Mouse (Mus musculus): ENCODE data around the gene Thrb. TPM values are rescaled to one million over a fixed set of nuclear protein-coding genes. Genes with fewer than 3 reads are reported as not detected.

The Thrb gene
- polyA plus RNA-seq, 1 experiment from 2014 or later, result 0.77 TPM

GRCm38 (mm10) chr14:17675214-17675613, 15.2 kb downstream of the Thrb start:
- H3K27me3 ChIP-seq (ENCODE audit: insufficient read depth, poor library complexity, severe bottlenecking), result no peaks in the 10 kb centered on the region
- no peaks in the 10 kb centered on the region for H3K4me1 ChIP-seq (replicated peaks)
- no peak overlapping the region for H3K4me3 ChIP-seq
- H3K9me3 ChIP-seq, result no peaks in the 10 kb centered on the region
- DNase-seq (ENCODE audit: low spot score), result no peak
- 89% methylated on average over 3 of the region's 3 CpGs for WGBS
- H3K36me3 ChIP-seq, result no peaks in the 10 kb centered on the region
- H3K27ac ChIP-seq, result no peak overlapping the region

- Histone ChIP-seq H3K36me3 (no peaks in the 10 kb centered on the region), H3K27ac (no peak overlapping the region), H3K27me3 (ENCODE audit: insufficient read depth, poor library complexity, severe bottlenecking) (no peaks in the 10 kb centered on the region), H3K4me1 (replicated peaks) (no peaks in the 10 kb centered on the region), H3K9me3 (no peaks in the 10 kb centered on the region), H3K4me3 (no peak overlapping the region)
- no peak for DNase-seq (ENCODE audit: low spot score)
These were observed 21.4 kb downstream of the Thrb start for GRCm38 (mm10) chr14:17681479-17681878.

GRCm38 (mm10) chr14:17684881-17685280, 24.8 kb downstream of the Thrb start:
- Histone ChIP-seq H3K36me3 (no peaks in the 10 kb centered on the region), H3K27me3 (ENCODE audit: insufficient read depth, poor library complexity, severe bottlenecking) (no peaks in the 10 kb centered on the region), H3K27ac (no peak overlapping the region), H3K4me3 (no peak overlapping the region), H3K9me3 (no peaks in the 10 kb centered on the region), H3K4me1 (replicated peaks) (no peaks in the 10 kb centered on the region)
- WGBS, result 69% methylated on average over 1 of the region's 1 CpGs
- no peak for DNase-seq (ENCODE audit: low spot score)

DNA sequence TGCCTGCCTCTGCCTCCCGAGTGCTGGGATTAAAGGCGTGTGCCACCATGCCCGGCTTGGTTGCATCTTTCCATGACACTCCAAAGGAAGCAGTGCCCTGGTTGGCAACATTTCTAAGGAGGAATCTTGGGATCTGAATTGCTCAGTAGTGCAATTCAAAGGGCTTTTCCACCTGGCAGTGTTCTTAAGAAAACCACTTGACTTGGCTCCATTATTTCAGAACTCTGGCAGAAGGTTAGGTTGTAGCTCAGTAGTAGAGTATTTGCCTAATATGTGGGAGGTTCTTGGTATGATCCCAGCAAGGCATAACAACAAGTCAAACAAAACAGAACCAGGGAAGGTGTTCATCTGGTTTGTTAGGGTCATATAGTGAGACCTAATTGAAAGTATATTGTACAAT, 25.4 kb downstream of the Thrb start:
- H3K27me3 ChIP-seq (ENCODE audit: insufficient read depth, poor library complexity, severe bottlenecking), result no peaks in the 10 kb centered on the region
- H3K4me3 ChIP-seq, result no peak overlapping the region
- no peak overlapping the region for H3K27ac ChIP-seq
- H3K4me1 ChIP-seq (replicated peaks), result no peaks in the 10 kb centered on the region
- DNase-seq (ENCODE audit: low spot score), result no peak
- WGBS, result 96% methylated on average over 3 of the region's 3 CpGs
- H3K36me3 ChIP-seq, result no peaks in the 10 kb centered on the region
- no peaks in the 10 kb centered on the region for H3K9me3 ChIP-seq

- 85% methylated on average over 3 of the region's 3 CpGs for WGBS
- no peak for DNase-seq (ENCODE audit: low spot score)
- Histone ChIP-seq H3K36me3 (no peaks in the 10 kb centered on the region), H3K9me3 (no peaks in the 10 kb centered on the region), H3K4me1 (replicated peaks) (no peaks in the 10 kb centered on the region), H3K27me3 (ENCODE audit: insufficient read depth, poor library complexity, severe bottlenecking) (no peaks in the 10 kb centered on the region), H3K4me3 (no peak overlapping the region), H3K27ac (no peak overlapping the region)
These were observed 26.9 kb downstream of the Thrb start for GRCm38 (mm10) chr14:17686939-17687338.

DNA sequence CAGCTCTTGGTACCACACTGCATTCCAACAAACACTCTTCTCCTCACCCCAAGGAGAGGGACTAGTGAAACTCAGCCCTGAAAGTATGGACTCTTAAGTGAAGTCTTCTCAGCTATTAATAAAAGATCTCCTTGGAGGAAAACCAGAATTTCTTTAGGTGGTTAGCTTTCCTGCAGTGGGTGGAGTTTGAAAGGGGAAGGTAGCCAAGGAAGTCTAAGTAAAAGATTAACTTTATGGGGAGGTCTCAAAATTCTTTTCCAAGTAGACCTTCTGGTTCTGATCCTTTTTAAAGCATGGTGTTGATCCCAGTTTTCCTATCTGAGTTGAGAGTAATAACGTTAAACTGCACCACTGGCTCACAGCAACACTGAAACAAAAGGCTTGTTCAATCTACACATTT, 31.2 kb downstream of the Thrb start:
- WGBS, result 79% methylated on average over 1 of the region's 1 CpGs

GRCm38 (mm10) chr14:17695526-17695925, 35.5 kb downstream of the Thrb start:
- H3K4me1 ChIP-seq (replicated peaks), result no peaks in the 10 kb centered on the region
- DNase-seq (ENCODE audit: low spot score), result no peak
- H3K4me3 ChIP-seq, result no peak overlapping the region
- H3K27ac ChIP-seq, result no peak overlapping the region
- H3K9me3 ChIP-seq, result no peaks in the 10 kb centered on the region
- no peaks in the 10 kb centered on the region for H3K36me3 ChIP-seq
- H3K27me3 ChIP-seq (ENCODE audit: insufficient read depth, poor library complexity, severe bottlenecking), result no peaks in the 10 kb centered on the region
- WGBS, result 85% methylated on average over 4 of the region's 4 CpGs

More for the DNA sequence above, 31.2 kb downstream of the Thrb start:
- no peaks in the 10 kb centered on the region for H3K4me1 ChIP-seq (replicated peaks)
- H3K27ac ChIP-seq, result no peak overlapping the region
- no peak overlapping the region for H3K4me3 ChIP-seq
- no peaks in the 10 kb centered on the region for H3K36me3 ChIP-seq
- DNase-seq (ENCODE audit: low spot score), result no peak
- H3K9me3 ChIP-seq, result no peaks in the 10 kb centered on the region
- no peaks in the 10 kb centered on the region for H3K27me3 ChIP-seq (ENCODE audit: insufficient read depth, poor library complexity, severe bottlenecking)

GRCm38 (mm10) chr14:17697920-17698632, 38.0 kb downstream of the Thrb start:
- 92% methylated on average over 9 of the region's 9 CpGs for WGBS
- H3K9me3 ChIP-seq, result no peaks in the 10 kb centered on the region
- H3K27me3 ChIP-seq (ENCODE audit: insufficient read depth, poor library complexity, severe bottlenecking), result no peaks in the 10 kb centered on the region
- H3K36me3 ChIP-seq, result no peaks in the 10 kb centered on the region
- H3K4me1 ChIP-seq (replicated peaks), result no peaks in the 10 kb centered on the region
- DNase-seq (ENCODE audit: low spot score), result no peak
- H3K4me3 ChIP-seq, result no peak overlapping the region
- no peak overlapping the region for H3K27ac ChIP-seq

DNA sequence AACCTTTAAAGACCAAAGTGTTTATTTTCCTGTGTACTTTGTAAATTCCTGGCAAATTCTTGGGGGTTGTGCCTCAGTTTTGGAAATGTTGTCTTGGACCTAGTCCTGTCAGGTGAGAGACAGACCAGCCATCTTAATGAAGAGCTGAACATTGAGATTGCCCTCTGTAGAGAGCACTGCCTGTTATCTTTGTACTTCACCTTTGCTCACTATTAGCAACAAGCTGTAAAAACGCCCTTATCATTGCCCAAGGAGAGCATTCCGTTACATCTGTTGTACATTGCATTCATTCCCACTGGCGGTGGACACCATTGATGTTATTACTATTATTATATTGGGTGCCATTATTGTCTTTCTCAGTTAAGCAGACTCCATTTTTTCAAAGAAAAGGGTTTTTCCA, 40.2 kb downstream of the Thrb start:
- Histone ChIP-seq H3K4me1 (replicated peaks) (no peaks in the 10 kb centered on the region), H3K27me3 (ENCODE audit: insufficient read depth, poor library complexity, severe bottlenecking) (no peaks in the 10 kb centered on the region), H3K27ac (no peak overlapping the region), H3K9me3 (no peaks in the 10 kb centered on the region), H3K36me3 (no peaks in the 10 kb centered on the region), H3K4me3 (no peak overlapping the region)
- DNase-seq (ENCODE audit: low spot score), result no peak
- 86% methylated on average over 3 of the region's 3 CpGs for WGBS

- WGBS, result 87% methylated on average over 7 of the region's 7 CpGs
- DNase-seq (ENCODE audit: low spot score), result no peak
- no peak overlapping the region for H3K27ac ChIP-seq
- H3K27me3 ChIP-seq (ENCODE audit: insufficient read depth, poor library complexity, severe bottlenecking), result no peaks in the 10 kb centered on the region
- no peaks in the 10 kb centered on the region for H3K36me3 ChIP-seq
- H3K9me3 ChIP-seq, result 0 out of 2 replicates have a peak, but pooled peaks cover 5% of the 10 kb centered on the region
- H3K4me3 ChIP-seq, result no peak overlapping the region
- H3K4me1 ChIP-seq (replicated peaks), result no peaks in the 10 kb centered on the region
These were observed 53.3 kb downstream of the Thrb start for GRCm38 (mm10) chr14:17713297-17713904.

GRCm38 (mm10) chr14:17719494-17719893, 59.4 kb downstream of the Thrb start:
- Histone ChIP-seq H3K27me3 (ENCODE audit: insufficient read depth, poor library complexity, severe bottlenecking) (no peaks in the 10 kb centered on the region), H3K27ac (no peak overlapping the region), H3K36me3 (no peaks in the 10 kb centered on the region), H3K9me3 (no peaks in the 10 kb centered on the region), H3K4me3 (no peak overlapping the region), H3K4me1 (replicated peaks) (peaks cover 5% of the 10 kb centered on the region)
- 86% methylated on average over 2 of the region's 2 CpGs for WGBS
- DNase-seq (ENCODE audit: low spot score), result no peak

DNA sequence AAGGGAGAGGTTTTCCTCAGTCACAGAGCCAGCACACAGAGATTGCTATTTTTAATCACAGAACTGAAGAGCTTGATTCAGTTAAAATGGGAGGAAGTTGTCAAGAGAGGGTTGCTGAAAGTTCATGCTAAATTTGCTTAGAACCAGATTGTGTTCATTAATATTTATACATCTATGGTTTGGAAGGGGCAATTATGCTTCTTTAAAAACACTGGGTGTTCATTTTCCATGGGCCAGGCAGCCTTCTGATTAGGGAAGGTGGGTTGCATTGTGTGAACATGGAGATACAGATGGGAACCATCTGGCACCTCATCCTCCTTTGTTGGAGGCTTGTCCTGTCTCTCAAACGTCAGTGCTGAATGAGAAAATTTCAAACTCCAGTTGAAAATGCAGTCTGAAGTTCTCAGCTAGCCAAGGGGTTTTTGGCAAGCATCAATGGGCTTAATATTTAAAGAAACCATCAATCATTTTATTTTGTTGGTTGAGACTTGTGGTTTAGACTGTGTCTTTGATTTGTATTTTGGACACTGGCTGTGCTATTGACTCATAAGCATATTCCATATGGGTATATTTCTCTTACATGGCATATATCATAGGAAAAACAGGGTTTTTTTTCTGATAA, 62.9 kb downstream of the Thrb start:
- 45% methylated on average over 1 of the region's 1 CpGs for WGBS
- H3K4me3 ChIP-seq, result no peak overlapping the region
- no peak for DNase-seq (ENCODE audit: low spot score)
- H3K9me3 ChIP-seq, result no peaks in the 10 kb centered on the region
- no peaks in the 10 kb centered on the region for H3K36me3 ChIP-seq
- H3K27me3 ChIP-seq (ENCODE audit: insufficient read depth, poor library complexity, severe bottlenecking), result no peaks in the 10 kb centered on the region
- peaks cover 5% of the 10 kb centered on the region for H3K4me1 ChIP-seq (replicated peaks)
- H3K27ac ChIP-seq, result peak overlapping the region; percentile 29; the same call in 1 of the 2 replicates

DNA sequence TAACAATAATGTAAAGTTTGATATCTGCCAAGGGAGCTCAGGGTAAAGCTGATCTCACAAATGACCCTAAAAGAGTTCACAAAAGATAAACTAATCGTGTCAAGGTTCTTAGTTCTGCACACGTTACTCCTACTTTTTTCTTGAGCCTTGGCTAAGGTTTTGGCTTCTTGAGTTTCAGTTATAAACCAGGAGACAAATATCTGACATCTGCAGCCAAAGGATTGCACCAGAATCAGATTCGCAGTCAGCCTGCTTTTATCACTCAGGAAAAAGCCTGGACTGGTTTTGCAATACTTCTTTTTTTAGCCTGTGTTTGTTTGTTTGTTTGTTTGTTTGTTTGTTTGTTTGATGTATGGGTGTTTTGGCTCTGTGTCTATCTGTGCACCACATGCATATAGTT, 64.5 kb downstream of the Thrb start:
- DNase-seq (ENCODE audit: low spot score), result no peak
- H3K27ac ChIP-seq, result no peak overlapping the region
- H3K36me3 ChIP-seq, result no peaks in the 10 kb centered on the region
- no peaks in the 10 kb centered on the region for H3K27me3 ChIP-seq (ENCODE audit: insufficient read depth, poor library complexity, severe bottlenecking)
- H3K4me3 ChIP-seq, result no peak overlapping the region
- peaks cover 5% of the 10 kb centered on the region for H3K4me1 ChIP-seq (replicated peaks)
- WGBS, result 89% methylated on average over 3 of the region's 3 CpGs
- no peaks in the 10 kb centered on the region for H3K9me3 ChIP-seq

Data from hindbrain, embryonic 10.5 days (tissue).